Mouse (Mus musculus): ENCODE data around the gene Dnmt3a. TPM values are rescaled to one million over a fixed set of nuclear protein-coding genes. Genes with fewer than 3 reads are reported as not detected.

The Dnmt3a gene
- polyA plus RNA-seq, 1 experiment: 7.0 TPM

GRCm38 (mm10) chr12:3767360-3767759, 38.4 kb upstream of the Dnmt3a start:
- no peaks in the 10 kb centered on the region for H3K36me3 ChIP-seq (ENCODE audit: control insufficient read depth, insufficient read depth, low read length)
- H3K4me3 ChIP-seq (ENCODE audit: control insufficient read depth, low read depth, low read length): no peak overlapping the region
- H3K27me3 ChIP-seq (ENCODE audit: control insufficient read depth, insufficient read depth, low read length): no peaks in the 10 kb centered on the region
- no peaks in the 10 kb centered on the region; the same call in 1 of the 2 replicates for H3K4me1 ChIP-seq (ENCODE audit: control insufficient read depth, insufficient read depth, low read length)
- no peak overlapping the region for H3K27ac ChIP-seq (ENCODE audit: control insufficient read depth, insufficient read depth, low read depth, low read length)
- TF ChIP-seq POLR2A (IDR thresholded peaks at IDR 0.05; ENCODE audit: control insufficient read depth, low read depth, low read length) (no peak), CTCF (IDR thresholded peaks at IDR 0.05; ENCODE audit: control insufficient read depth, insufficient read depth, insufficient replicate concordance, low read depth, low read length) (no peak)

- no peak overlapping the region for H3K27ac ChIP-seq (ENCODE audit: control insufficient read depth, insufficient read depth, low read depth, low read length)
Observed at GRCm38 (mm10) chr12:3768391-3768790, 37.4 kb upstream of the Dnmt3a start.

GRCm38 (mm10) chr12:3770546-3770945, 35.3 kb upstream of the Dnmt3a start:
- Histone ChIP-seq H3K4me1 (ENCODE audit: control insufficient read depth, insufficient read depth, low read length) (no peaks in the 10 kb centered on the region; the same call in 1 of the 2 replicates), H3K4me3 (ENCODE audit: control insufficient read depth, low read depth, low read length) (no peak overlapping the region), H3K27me3 (ENCODE audit: control insufficient read depth, insufficient read depth, low read length) (no peaks in the 10 kb centered on the region), H3K27ac (ENCODE audit: control insufficient read depth, insufficient read depth, low read depth, low read length) (no peak overlapping the region), H3K36me3 (ENCODE audit: control insufficient read depth, insufficient read depth, low read length) (no peaks in the 10 kb centered on the region)
- TF ChIP-seq CTCF (IDR thresholded peaks at IDR 0.05; ENCODE audit: control insufficient read depth, insufficient read depth, insufficient replicate concordance, low read depth, low read length): no peak
- TF ChIP-seq POLR2A (IDR thresholded peaks at IDR 0.05; ENCODE audit: control insufficient read depth, low read depth, low read length): no peak

More at GRCm38 (mm10) chr12:3768391-3768790, 37.4 kb upstream of the Dnmt3a start:
- Histone ChIP-seq H3K4me3 (ENCODE audit: control insufficient read depth, low read depth, low read length) (no peak overlapping the region), H3K36me3 (ENCODE audit: control insufficient read depth, insufficient read depth, low read length) (no peaks in the 10 kb centered on the region), H3K27me3 (ENCODE audit: control insufficient read depth, insufficient read depth, low read length) (no peaks in the 10 kb centered on the region), H3K4me1 (ENCODE audit: control insufficient read depth, insufficient read depth, low read length) (no peaks in the 10 kb centered on the region; the same call in 1 of the 2 replicates)
- no peak for TF ChIP-seq POLR2A (IDR thresholded peaks at IDR 0.05; ENCODE audit: control insufficient read depth, low read depth, low read length)
- no peak for TF ChIP-seq CTCF (IDR thresholded peaks at IDR 0.05; ENCODE audit: control insufficient read depth, insufficient read depth, insufficient replicate concordance, low read depth, low read length)

GRCm38 (mm10) chr12:3771080-3771479, 34.7 kb upstream of the Dnmt3a start:
- no peaks in the 10 kb centered on the region; the same call in 1 of the 2 replicates for H3K4me1 ChIP-seq (ENCODE audit: control insufficient read depth, insufficient read depth, low read length)
- H3K27ac ChIP-seq (ENCODE audit: control insufficient read depth, insufficient read depth, low read depth, low read length): no peak overlapping the region
- TF ChIP-seq POLR2A (IDR thresholded peaks at IDR 0.05; ENCODE audit: control insufficient read depth, low read depth, low read length) (no peak), CTCF (IDR thresholded peaks at IDR 0.05; ENCODE audit: control insufficient read depth, insufficient read depth, insufficient replicate concordance, low read depth, low read length) (no peak)
- no peak overlapping the region for H3K4me3 ChIP-seq (ENCODE audit: control insufficient read depth, low read depth, low read length)
- no peaks in the 10 kb centered on the region for H3K27me3 ChIP-seq (ENCODE audit: control insufficient read depth, insufficient read depth, low read length)
- no peaks in the 10 kb centered on the region for H3K36me3 ChIP-seq (ENCODE audit: control insufficient read depth, insufficient read depth, low read length)

GRCm38 (mm10) chr12:3773643-3774042, 32.2 kb upstream of the Dnmt3a start:
- no peaks in the 10 kb centered on the region; the same call in 1 of the 2 replicates for H3K4me1 ChIP-seq (ENCODE audit: control insufficient read depth, insufficient read depth, low read length)
- TF ChIP-seq POLR2A (IDR thresholded peaks at IDR 0.05; ENCODE audit: control insufficient read depth, low read depth, low read length) (no peak), CTCF (IDR thresholded peaks at IDR 0.05; ENCODE audit: control insufficient read depth, insufficient read depth, insufficient replicate concordance, low read depth, low read length) (no peak)
- H3K27ac ChIP-seq (ENCODE audit: control insufficient read depth, insufficient read depth, low read depth, low read length): no peak overlapping the region
- H3K4me3 ChIP-seq (ENCODE audit: control insufficient read depth, low read depth, low read length): no peak overlapping the region
- no peaks in the 10 kb centered on the region for H3K27me3 ChIP-seq (ENCODE audit: control insufficient read depth, insufficient read depth, low read length)
- H3K36me3 ChIP-seq (ENCODE audit: control insufficient read depth, insufficient read depth, low read length): no peaks in the 10 kb centered on the region

GRCm38 (mm10) chr12:3776015-3776414, 29.8 kb upstream of the Dnmt3a start:
- Histone ChIP-seq H3K4me1 (ENCODE audit: control insufficient read depth, insufficient read depth, low read length) (peaks cover 6% of the 10 kb centered on the region), H3K27me3 (ENCODE audit: control insufficient read depth, insufficient read depth, low read length) (no peaks in the 10 kb centered on the region), H3K4me3 (ENCODE audit: control insufficient read depth, low read depth, low read length) (no peak overlapping the region), H3K36me3 (ENCODE audit: control insufficient read depth, insufficient read depth, low read length) (no peaks in the 10 kb centered on the region), H3K27ac (ENCODE audit: control insufficient read depth, insufficient read depth, low read depth, low read length) (no peak overlapping the region)
- TF ChIP-seq CTCF (IDR thresholded peaks at IDR 0.05; ENCODE audit: control insufficient read depth, insufficient read depth, insufficient replicate concordance, low read depth, low read length) (no peak), POLR2A (IDR thresholded peaks at IDR 0.05; ENCODE audit: control insufficient read depth, low read depth, low read length) (no peak)

GRCm38 (mm10) chr12:3777682-3778081, 28.1 kb upstream of the Dnmt3a start:
- Histone ChIP-seq H3K4me3 (ENCODE audit: control insufficient read depth, low read depth, low read length) (no peak overlapping the region), H3K27ac (ENCODE audit: control insufficient read depth, insufficient read depth, low read depth, low read length) (no peak overlapping the region), H3K27me3 (ENCODE audit: control insufficient read depth, insufficient read depth, low read length) (no peaks in the 10 kb centered on the region), H3K36me3 (ENCODE audit: control insufficient read depth, insufficient read depth, low read length) (no peaks in the 10 kb centered on the region), H3K4me1 (ENCODE audit: control insufficient read depth, insufficient read depth, low read length) (peaks cover 10% of the 10 kb centered on the region)
- no peak for TF ChIP-seq POLR2A (IDR thresholded peaks at IDR 0.05; ENCODE audit: control insufficient read depth, low read depth, low read length)
- TF ChIP-seq CTCF (IDR thresholded peaks at IDR 0.05; ENCODE audit: control insufficient read depth, insufficient read depth, insufficient replicate concordance, low read depth, low read length): no peak

- H3K4me1 ChIP-seq (ENCODE audit: control insufficient read depth, insufficient read depth, low read length): peaks cover 10% of the 10 kb centered on the region
- H3K27me3 ChIP-seq (ENCODE audit: control insufficient read depth, insufficient read depth, low read length): no peaks in the 10 kb centered on the region
- H3K4me3 ChIP-seq (ENCODE audit: control insufficient read depth, low read depth, low read length): no peak overlapping the region
- no peak overlapping the region for H3K27ac ChIP-seq (ENCODE audit: control insufficient read depth, insufficient read depth, low read depth, low read length)
- no peaks in the 10 kb centered on the region for H3K36me3 ChIP-seq (ENCODE audit: control insufficient read depth, insufficient read depth, low read length)
- no peak for TF ChIP-seq POLR2A (IDR thresholded peaks at IDR 0.05; ENCODE audit: control insufficient read depth, low read depth, low read length)
- TF ChIP-seq CTCF (IDR thresholded peaks at IDR 0.05; ENCODE audit: control insufficient read depth, insufficient read depth, insufficient replicate concordance, low read depth, low read length): no peak
Observed at GRCm38 (mm10) chr12:3778286-3778685, 27.5 kb upstream of the Dnmt3a start.

All from testis, adult 2 months (tissue).